Mouse (Mus musculus): ENCODE measurements around the gene Tecpr1.

DNA sequence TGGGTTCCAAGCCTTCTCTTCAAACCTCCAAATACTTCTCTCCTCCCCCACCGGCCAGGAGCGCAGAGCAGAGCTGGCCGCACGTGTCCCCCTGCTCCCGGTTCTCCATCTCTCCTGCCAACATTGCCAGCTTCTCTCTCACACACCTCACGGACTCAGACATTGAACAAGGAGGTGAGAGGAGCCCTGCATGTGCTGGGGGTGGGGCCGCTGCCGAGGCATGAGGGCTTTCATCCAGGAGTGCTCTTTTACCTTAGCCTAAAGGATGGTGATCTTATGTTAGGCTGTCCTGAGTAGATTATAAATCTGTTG, 40.2 kb downstream of the Tecpr1 start:
- TF ChIP-seq CTCF (IDR thresholded peaks at IDR 0.05; ENCODE audit: low read depth) (no peak), EP300 (IDR thresholded peaks at IDR 0.05; ENCODE audit: low read depth) (no peak)

Measured in liver, postnatal 0 days (tissue).